Mouse (Mus musculus): ENCODE results near the gene Baz2a. TPM values are rescaled to one million over a fixed set of nuclear protein-coding genes. Genes with fewer than 3 reads are reported as not detected.
"Not testable (repeated sequence)": the region's sequence is repeated elsewhere in the genome, so short reads cannot be mapped to it uniquely, and the experiment has no call there.

Gene Baz2a
- polyA plus RNA-seq (2015; fragmentation: Nextera tagmentation; extraction: Ambion mirVana), result 5.4 and 6.0 TPM in 2 replicates

DNA sequence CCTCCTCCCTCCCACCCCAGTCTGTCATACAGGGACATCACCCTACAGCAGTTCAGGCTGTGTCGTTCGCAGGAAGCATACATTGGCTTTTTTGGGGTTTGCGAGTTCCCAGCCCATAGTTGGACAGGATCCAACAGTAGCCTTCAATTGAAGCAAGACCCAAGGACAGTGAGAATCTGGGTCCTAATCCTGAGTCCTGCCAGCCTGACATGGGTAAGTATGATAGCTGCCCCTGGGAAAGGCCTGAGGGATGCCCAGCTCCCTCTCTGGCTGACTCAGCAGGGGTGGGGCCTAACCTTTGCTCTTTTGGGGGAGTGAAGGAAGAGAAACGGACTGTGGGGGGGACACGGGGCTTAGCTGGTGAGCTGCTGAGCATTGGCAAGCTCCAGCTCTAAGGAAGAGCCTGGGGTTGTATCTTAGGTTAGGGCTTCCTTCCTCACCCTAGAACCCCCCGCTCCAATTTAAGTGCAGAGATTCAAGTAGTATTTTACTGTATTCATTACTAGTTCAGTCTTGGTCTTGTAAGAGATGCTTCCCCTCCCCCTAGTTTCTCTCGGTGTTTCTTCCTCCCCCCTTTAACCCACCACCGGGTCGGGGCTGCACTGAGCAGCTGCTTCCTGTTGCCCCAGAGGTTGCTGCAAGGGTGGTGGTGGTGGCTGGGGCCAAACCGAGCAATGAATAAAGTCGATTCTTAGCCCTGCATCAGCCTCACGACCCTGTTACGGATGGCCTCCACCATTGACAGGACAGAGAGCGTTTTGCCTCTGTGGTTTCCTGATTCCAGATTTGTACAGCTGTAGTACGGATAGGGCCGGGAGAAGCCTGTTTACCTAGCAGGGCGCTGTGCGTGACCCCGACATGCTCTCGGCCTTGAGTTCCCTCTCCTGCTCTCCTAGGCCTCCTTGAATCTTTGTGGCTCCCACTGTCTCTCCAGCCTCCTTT, at the start of gene Baz2a:
TSS of gene Baz2a (plus strand) at position 14 of the 942 bp plus-strand sequence.
- peaks cover 51% of the 10 kb centered on the region for H3K4me1 ChIP-seq (ENCODE audit: control insufficient read depth, low read depth, low read length)
- H3K27ac ChIP-seq (ENCODE audit: low read length), result peak within 1 kb of the TSS; percentile 98
- peaks cover 35% of the 10 kb centered on the region for H3K36me3 ChIP-seq (ENCODE audit: control insufficient read depth, insufficient read depth)
- ATAC-seq (ENCODE audit: low read depth), result peak; percentile 58
- peak within 1 kb of the TSS; percentile 85 for H3K4me3 ChIP-seq (ENCODE audit: low read depth, low read length)
- H3K9me3 ChIP-seq (replicated peaks; ENCODE audit: control insufficient read depth, low read length), result no peaks in the 10 kb centered on the region
- H3K9ac ChIP-seq (ENCODE audit: low read depth, low read length), result peak within 1 kb of the TSS; percentile 93
- under 1% methylated on average over 20 of the region's 20 CpGs for WGBS (ENCODE audit: insufficient replicate concordance)
- H3K27me3 ChIP-seq (ENCODE audit: control insufficient read depth, insufficient read depth, low read depth, low read length), result no peaks in the 10 kb centered on the region
- H3K4me2 ChIP-seq (ENCODE audit: low read depth, low read length), result peak within 1 kb of the TSS; percentile 82

DNA sequence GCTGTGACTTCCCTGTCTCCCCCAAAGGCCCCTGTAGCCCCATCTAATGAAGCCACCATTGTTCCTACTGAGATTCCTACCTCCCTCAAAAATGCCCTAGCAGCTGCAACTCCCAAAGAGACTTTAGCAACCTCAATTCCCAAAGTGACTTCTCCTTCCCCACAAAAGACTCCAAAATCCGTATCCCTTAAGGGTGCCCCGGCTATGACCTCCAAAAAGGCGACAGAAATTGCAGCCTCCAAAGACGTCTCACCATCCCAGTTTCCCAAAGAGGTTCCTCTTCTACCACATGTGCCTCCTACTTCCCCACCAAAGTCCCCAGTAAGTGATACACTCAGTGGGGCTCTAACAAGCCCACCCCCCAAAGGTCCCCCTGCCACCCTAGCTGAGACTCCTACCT, 49.7 kb upstream of the Baz2a start:
- H3K4me3 ChIP-seq (ENCODE audit: low read depth, low read length), result no peak overlapping the region
- H3K9me3 ChIP-seq (replicated peaks; ENCODE audit: control insufficient read depth, low read length), result no peaks in the 10 kb centered on the region
- H3K9ac ChIP-seq (ENCODE audit: low read depth, low read length), result no peak overlapping the region
- no peak overlapping the region for H3K27ac ChIP-seq (ENCODE audit: low read length)
- H3K4me2 ChIP-seq (ENCODE audit: low read depth, low read length), result no peak overlapping the region
- WGBS (ENCODE audit: insufficient replicate concordance), result 80% methylated on average over 4 of the region's 4 CpGs
- peaks cover 42% of the 10 kb centered on the region for H3K36me3 ChIP-seq (ENCODE audit: control insufficient read depth, insufficient read depth)
- H3K27me3 ChIP-seq (ENCODE audit: control insufficient read depth, insufficient read depth, low read depth, low read length), result no peaks in the 10 kb centered on the region
- ATAC-seq (ENCODE audit: low read depth), result no peak
- H3K4me1 ChIP-seq (ENCODE audit: control insufficient read depth, low read depth, low read length), result peaks cover 42% of the 10 kb centered on the region

DNA sequence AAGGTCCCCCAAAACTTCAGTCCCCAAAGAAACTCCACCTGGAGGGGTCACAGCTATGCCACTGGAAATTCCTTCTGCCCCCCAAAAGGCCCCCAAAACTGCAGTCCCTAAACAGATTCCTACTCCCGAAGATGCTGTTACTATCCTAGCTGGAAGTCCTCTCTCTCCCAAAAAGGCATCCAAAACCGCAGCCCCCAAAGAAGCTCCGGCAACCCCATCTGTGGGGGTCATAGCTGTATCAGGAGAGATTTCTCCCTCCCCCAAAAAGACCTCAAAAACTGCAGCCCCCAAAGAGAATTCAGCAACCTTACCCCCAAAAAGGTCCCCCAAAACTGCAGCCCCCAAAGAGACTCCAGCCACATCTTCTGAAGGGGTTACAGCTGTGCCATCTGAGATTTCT, 48.9 kb upstream of the Baz2a start:
- peaks cover 35% of the 10 kb centered on the region for H3K4me1 ChIP-seq (ENCODE audit: control insufficient read depth, low read depth, low read length)
- no peaks in the 10 kb centered on the region for H3K9me3 ChIP-seq (replicated peaks; ENCODE audit: control insufficient read depth, low read length)
- WGBS (ENCODE audit: insufficient replicate concordance), result 76% methylated on average over 3 of the region's 3 CpGs
- H3K4me2 ChIP-seq (ENCODE audit: low read depth, low read length), result no peak overlapping the region
- peaks cover 46% of the 10 kb centered on the region for H3K36me3 ChIP-seq (ENCODE audit: control insufficient read depth, insufficient read depth)
- no peaks in the 10 kb centered on the region for H3K27me3 ChIP-seq (ENCODE audit: control insufficient read depth, insufficient read depth, low read depth, low read length)
- ATAC-seq (ENCODE audit: low read depth), result no peak
- no peak overlapping the region for H3K27ac ChIP-seq (ENCODE audit: low read length)
- H3K9ac ChIP-seq (ENCODE audit: low read depth, low read length), result no peak overlapping the region
- no peak overlapping the region for H3K4me3 ChIP-seq (ENCODE audit: low read depth, low read length)

DNA sequence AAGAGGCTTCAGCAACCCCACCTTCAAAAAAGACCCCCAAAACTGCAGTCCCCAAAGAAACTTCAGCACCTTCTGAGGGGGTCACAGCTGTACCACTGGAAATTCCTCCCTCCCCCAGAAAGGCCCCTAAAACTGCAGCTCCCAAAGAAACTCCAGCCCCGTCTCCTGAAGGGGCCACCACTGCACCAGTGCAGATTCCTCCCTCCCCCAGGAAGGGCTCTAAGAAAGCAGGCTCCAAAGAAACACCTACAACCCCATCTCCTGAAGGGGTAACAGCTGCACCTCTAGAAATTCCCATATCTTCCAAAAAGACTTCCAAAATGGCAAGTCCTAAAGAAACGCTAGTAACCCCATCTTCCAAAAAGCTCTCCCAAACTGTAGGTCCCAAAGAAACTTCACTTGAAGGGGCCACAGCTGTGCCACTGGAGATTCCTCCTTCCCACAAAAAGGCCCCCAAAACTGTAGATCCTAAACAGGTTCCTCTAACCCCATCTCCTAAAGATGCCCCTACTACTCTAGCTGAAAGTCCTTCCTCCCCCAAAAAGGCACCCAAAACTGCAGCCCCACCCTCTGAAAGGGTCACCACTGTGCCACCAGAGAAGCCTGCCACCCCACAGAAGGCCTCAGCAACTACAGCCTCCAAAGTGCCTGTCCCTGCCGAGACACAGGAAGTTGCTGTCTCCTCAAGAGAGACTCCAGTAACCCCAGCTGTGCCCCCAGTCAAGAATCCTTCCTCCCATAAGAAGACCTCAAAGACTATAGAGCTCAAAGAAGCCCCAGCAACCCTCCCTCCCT, 48.1 kb upstream of the Baz2a start:
- peaks cover 29% of the 10 kb centered on the region for H3K4me1 ChIP-seq (ENCODE audit: control insufficient read depth, low read depth, low read length)
- 51% methylated on average over 3 of the region's 3 CpGs for WGBS (ENCODE audit: insufficient replicate concordance)
- peaks cover 54% of the 10 kb centered on the region for H3K36me3 ChIP-seq (ENCODE audit: control insufficient read depth, insufficient read depth)
- H3K9ac ChIP-seq (ENCODE audit: low read depth, low read length), result no peak overlapping the region
- H3K27ac ChIP-seq (ENCODE audit: low read length), result 0 out of 2 replicates have a peak overlapping the region, but pooled peaks have one; percentile 5
- no peaks in the 10 kb centered on the region for H3K27me3 ChIP-seq (ENCODE audit: control insufficient read depth, insufficient read depth, low read depth, low read length)
- H3K9me3 ChIP-seq (replicated peaks; ENCODE audit: control insufficient read depth, low read length), result no peaks in the 10 kb centered on the region
- H3K4me3 ChIP-seq (ENCODE audit: low read depth, low read length), result no peak overlapping the region
- no peak overlapping the region for H3K4me2 ChIP-seq (ENCODE audit: low read depth, low read length)
- no peak for ATAC-seq (ENCODE audit: low read depth)

DNA sequence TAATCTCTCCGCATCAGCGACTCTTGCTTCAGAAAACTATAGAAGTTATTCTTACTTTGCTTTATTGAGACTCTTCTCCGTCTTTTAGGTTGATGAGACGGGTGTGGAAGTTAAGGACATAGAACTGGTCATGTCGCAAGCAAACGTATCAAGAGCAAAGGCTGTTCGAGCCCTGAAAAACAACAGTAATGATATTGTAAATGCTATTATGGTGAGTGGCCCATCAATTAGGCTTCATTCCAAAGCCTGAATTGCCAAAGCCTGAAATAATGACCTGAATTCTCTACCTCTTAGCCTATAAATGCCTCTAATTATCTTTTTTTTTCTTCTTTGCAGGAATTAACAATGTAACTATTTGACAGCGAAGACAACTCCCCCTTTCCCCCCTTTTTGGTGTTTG, 43.2 kb upstream of the Baz2a start:
- no peaks in the 10 kb centered on the region for H3K9me3 ChIP-seq (replicated peaks; ENCODE audit: control insufficient read depth, low read length)
- no peak for ATAC-seq (ENCODE audit: low read depth)
- no peak overlapping the region for H3K4me3 ChIP-seq (ENCODE audit: low read depth, low read length)
- peaks cover 7% of the 10 kb centered on the region for H3K4me1 ChIP-seq (ENCODE audit: control insufficient read depth, low read depth, low read length)
- 93% methylated on average over 8 of the region's 8 CpGs for WGBS (ENCODE audit: insufficient replicate concordance)
- no peaks in the 10 kb centered on the region for H3K27me3 ChIP-seq (ENCODE audit: control insufficient read depth, insufficient read depth, low read depth, low read length)
- H3K9ac ChIP-seq (ENCODE audit: low read depth, low read length), result no peak overlapping the region
- H3K4me2 ChIP-seq (ENCODE audit: low read depth, low read length), result no peak overlapping the region
- H3K36me3 ChIP-seq (ENCODE audit: control insufficient read depth, insufficient read depth), result peaks cover 57% of the 10 kb centered on the region
- H3K27ac ChIP-seq (ENCODE audit: low read length), result no peak overlapping the region

DNA sequence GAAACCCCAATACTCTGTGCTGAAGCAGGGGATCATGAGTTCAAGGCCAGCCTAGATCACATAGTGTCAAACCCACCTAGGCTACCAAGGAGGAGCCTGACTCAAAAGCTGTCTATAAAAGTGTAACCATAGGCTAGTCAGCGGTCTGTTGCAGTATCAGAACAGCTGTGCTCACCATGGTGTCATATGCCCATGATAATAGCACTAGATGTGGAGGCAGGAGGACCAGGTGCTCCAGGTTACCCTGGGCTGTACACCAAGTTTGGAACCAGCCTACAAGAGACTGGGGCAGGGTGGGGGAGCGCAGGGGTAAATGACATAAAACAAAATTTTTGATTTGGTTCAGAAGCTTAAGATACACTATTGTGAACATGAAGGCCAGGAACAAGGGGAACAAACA, 41.6 kb upstream of the Baz2a start:
- Histone ChIP-seq H3K9me3 (replicated peaks; ENCODE audit: control insufficient read depth, low read length) (no peaks in the 10 kb centered on the region), H3K4me1 (ENCODE audit: control insufficient read depth, low read depth, low read length) (peaks cover 2% of the 10 kb centered on the region; the same call in 1 of the 2 replicates), H3K27me3 (ENCODE audit: control insufficient read depth, insufficient read depth, low read depth, low read length) (no peaks in the 10 kb centered on the region), H3K36me3 (ENCODE audit: control insufficient read depth, insufficient read depth) (peaks cover 50% of the 10 kb centered on the region), H3K4me2 (ENCODE audit: low read depth, low read length) (no peak overlapping the region), H3K27ac (ENCODE audit: low read length) (no peak overlapping the region), H3K9ac (ENCODE audit: low read depth, low read length) (no peak overlapping the region), H3K4me3 (ENCODE audit: low read depth, low read length) (no peak overlapping the region)
- ATAC-seq (ENCODE audit: low read depth), result no peak
- 88% methylated on average over 2 of the region's 2 CpGs for WGBS (ENCODE audit: insufficient replicate concordance)

DNA sequence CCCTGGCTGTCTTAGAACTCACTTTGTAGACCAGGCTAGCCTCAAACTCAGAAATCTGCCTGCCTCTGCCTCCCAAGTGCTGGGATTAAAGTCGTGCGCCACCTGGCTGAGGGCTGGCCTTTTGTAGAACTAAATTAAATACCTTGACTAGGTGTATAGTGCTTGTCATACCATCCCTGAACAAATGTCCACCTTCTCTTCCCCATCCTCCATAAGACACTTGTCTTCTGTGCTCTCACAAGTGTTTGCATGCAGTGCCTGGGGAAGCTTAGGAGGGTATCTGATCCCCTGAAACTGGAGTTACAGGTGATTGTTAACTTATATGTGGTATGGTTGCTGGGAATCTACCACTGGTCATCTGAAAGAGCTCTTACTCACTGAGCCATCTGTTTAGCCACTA, 41.0 kb upstream of the Baz2a start:
- ATAC-seq (ENCODE audit: low read depth), result no peak
- no peak overlapping the region for H3K4me3 ChIP-seq (ENCODE audit: low read depth, low read length)
- H3K4me1 ChIP-seq (ENCODE audit: control insufficient read depth, low read depth, low read length), result no peaks in the 10 kb centered on the region; the same call in 1 of the 2 replicates
- no peak overlapping the region for H3K4me2 ChIP-seq (ENCODE audit: low read depth, low read length)
- H3K36me3 ChIP-seq (ENCODE audit: control insufficient read depth, insufficient read depth), result peaks cover 46% of the 10 kb centered on the region
- 83% methylated on average over 2 of the region's 2 CpGs for WGBS (ENCODE audit: insufficient replicate concordance)
- H3K9ac ChIP-seq (ENCODE audit: low read depth, low read length), result no peak overlapping the region
- no peaks in the 10 kb centered on the region for H3K27me3 ChIP-seq (ENCODE audit: control insufficient read depth, insufficient read depth, low read depth, low read length)
- H3K9me3 ChIP-seq (replicated peaks; ENCODE audit: control insufficient read depth, low read length), result no peaks in the 10 kb centered on the region
- no peak overlapping the region for H3K27ac ChIP-seq (ENCODE audit: low read length)

DNA sequence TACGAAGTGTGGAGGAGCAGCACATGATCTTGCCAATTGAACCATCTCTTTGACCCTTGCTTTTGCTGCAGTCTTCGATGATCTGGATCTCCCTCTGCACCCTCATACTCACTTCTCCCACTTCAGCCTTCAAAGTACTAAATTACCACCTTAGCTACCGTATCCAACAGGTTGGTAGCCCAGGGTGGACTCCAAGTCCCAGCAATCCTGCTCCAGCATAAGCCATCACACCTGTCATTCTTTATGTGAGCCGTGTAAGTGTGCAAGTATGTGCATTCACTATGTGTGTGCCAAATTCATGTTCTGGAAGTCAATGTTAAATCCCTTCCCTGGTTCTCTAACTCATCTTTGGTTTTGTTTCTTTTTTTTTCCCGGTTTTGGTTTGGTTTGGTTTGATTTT, 39.8 kb upstream of the Baz2a start:
- no peak for ATAC-seq (ENCODE audit: low read depth)
- H3K4me3 ChIP-seq (ENCODE audit: low read depth, low read length), result no peak overlapping the region
- no peak overlapping the region for H3K9ac ChIP-seq (ENCODE audit: low read depth, low read length)
- no peaks in the 10 kb centered on the region for H3K9me3 ChIP-seq (replicated peaks; ENCODE audit: control insufficient read depth, low read length)
- WGBS (ENCODE audit: insufficient replicate concordance), result 87% methylated on average over 5 of the region's 5 CpGs
- H3K4me1 ChIP-seq (ENCODE audit: control insufficient read depth, low read depth, low read length), result no peaks in the 10 kb centered on the region
- H3K27me3 ChIP-seq (ENCODE audit: control insufficient read depth, insufficient read depth, low read depth, low read length), result no peaks in the 10 kb centered on the region
- no peak overlapping the region for H3K4me2 ChIP-seq (ENCODE audit: low read depth, low read length)
- H3K27ac ChIP-seq (ENCODE audit: low read length), result no peak overlapping the region
- H3K36me3 ChIP-seq (ENCODE audit: control insufficient read depth, insufficient read depth), result peaks cover 33% of the 10 kb centered on the region

DNA sequence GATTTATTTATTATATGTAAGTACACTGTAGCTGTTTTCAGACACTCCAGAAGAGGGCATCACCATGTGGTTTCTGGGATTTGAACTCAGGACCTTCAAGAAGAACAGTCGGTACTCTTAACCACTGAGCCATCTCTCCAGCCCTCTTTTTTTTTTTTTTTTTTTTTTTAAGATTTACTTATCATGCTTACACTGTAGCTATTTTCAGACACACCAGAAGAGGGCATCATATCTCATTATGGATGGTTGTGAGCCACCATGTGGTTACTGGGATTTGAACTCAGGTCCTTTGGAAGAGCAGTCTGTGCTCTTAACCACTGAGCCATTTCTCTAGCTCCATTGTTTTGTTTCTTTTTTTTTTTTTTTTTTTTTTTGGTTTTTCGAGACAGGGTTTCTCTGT, 39.2 kb upstream of the Baz2a start:
- not testable (repeated sequence) for H3K4me1 ChIP-seq (ENCODE audit: control insufficient read depth, low read depth, low read length); ATAC-seq (ENCODE audit: low read depth); H3K4me3 ChIP-seq (ENCODE audit: low read depth, low read length); H3K27ac ChIP-seq (ENCODE audit: low read length); H3K9me3 ChIP-seq (replicated peaks; ENCODE audit: control insufficient read depth, low read length); H3K27me3 ChIP-seq (ENCODE audit: control insufficient read depth, insufficient read depth, low read depth, low read length); H3K4me2 ChIP-seq (ENCODE audit: low read depth, low read length); H3K9ac ChIP-seq (ENCODE audit: low read depth, low read length)
- H3K36me3 ChIP-seq (ENCODE audit: control insufficient read depth, insufficient read depth), result peaks cover 29% of the 10 kb centered on the region
- WGBS (ENCODE audit: insufficient replicate concordance), result 85% methylated on average over 1 of the region's 2 CpGs

All from liver, embryonic 16.5 days (tissue).